Mouse (Mus musculus) gastrocnemius, postnatal 4 days (tissue): ENCODE measurements at regions not wholly inside any gene's neighbourhood (a gene's known extent, or its start where the extent isn't known, plus 50 kb on each side); places are given as distances from the start of the nearest gene placed in this dataset.

Source experiments
- DNase-seq, 2 experiments: peaks; one replicate each; pipeline ENCODE4 v3.0.0; 2021 to 2022; ENCODE audit warnings: low spot score in 2 of 2, mixed read lengths in 2 of 2

GRCm38 (mm10) chr12:59599785-59600184 lies 380.3 kb upstream of the Fbxo33 start:
- DNase-seq, result no peak

- no peak for DNase-seq
Measured at GRCm38 (mm10) chr12:59589354-59589753, 369.8 kb upstream of the Fbxo33 start.

- DNase-seq, result no peak
Measured at GRCm38 (mm10) chr12:59582587-59582986, 363.1 kb upstream of the Fbxo33 start.

GRCm38 (mm10) chr12:59579694-59580093 lies 360.2 kb upstream of the Fbxo33 start:
- no peak for DNase-seq

- no peak for DNase-seq
Measured at GRCm38 (mm10) chr12:59563960-59564359, 344.4 kb upstream of the Fbxo33 start.

GRCm38 (mm10) chr12:59539788-59540187 lies 320.3 kb upstream of the Fbxo33 start:
- DNase-seq, result no peak

GRCm38 (mm10) chr12:59530521-59530920 lies 311.0 kb upstream of the Fbxo33 start:
- DNase-seq, result no peak

GRCm38 (mm10) chr12:59523368-59523767 lies 303.8 kb upstream of the Fbxo33 start:
- DNase-seq, result no peak

- no peak for DNase-seq
Measured at GRCm38 (mm10) chr12:59521946-59522345, 302.4 kb upstream of the Fbxo33 start.

GRCm38 (mm10) chr12:59509857-59510256 lies 290.3 kb upstream of the Fbxo33 start:
- DNase-seq, result no peak

GRCm38 (mm10) chr12:59509175-59509574 lies 289.6 kb upstream of the Fbxo33 start:
- DNase-seq, result no peak

- DNase-seq, result no peak
Measured at GRCm38 (mm10) chr12:59507431-59507830, 287.9 kb upstream of the Fbxo33 start.

- DNase-seq, result no peak
Measured at GRCm38 (mm10) chr12:59497434-59497833, 277.9 kb upstream of the Fbxo33 start.

- DNase-seq, result no peak
Measured at GRCm38 (mm10) chr12:59488019-59488418, 268.5 kb upstream of the Fbxo33 start.

GRCm38 (mm10) chr12:59487507-59487906 lies 268.0 kb upstream of the Fbxo33 start:
- DNase-seq, result no peak

GRCm38 (mm10) chr12:59460997-59461961 lies 241.8 kb upstream of the Fbxo33 start:
- DNase-seq, result no peak

GRCm38 (mm10) chr12:59456175-59456851 lies 236.8 kb upstream of the Fbxo33 start:
- no peak for DNase-seq

- no peak for DNase-seq
Measured at GRCm38 (mm10) chr12:59415051-59415450, 195.5 kb upstream of the Fbxo33 start.

GRCm38 (mm10) chr12:59411491-59411890 lies 192.0 kb upstream of the Fbxo33 start:
- no peak for DNase-seq

GRCm38 (mm10) chr12:59391103-59391502 lies 171.6 kb upstream of the Fbxo33 start:
- no peak for DNase-seq

- peak in 1 of 2 experiments; percentile 35 for DNase-seq
Measured at GRCm38 (mm10) chr12:59382812-59383211, 163.3 kb upstream of the Fbxo33 start.

GRCm38 (mm10) chr12:59341586-59341985 lies 122.1 kb upstream of the Fbxo33 start:
- DNase-seq, result no peak
